Mouse (Mus musculus) CH12.LX (cell line): ENCODE results near the gene Ttc26. TPM values are rescaled to one million over a fixed set of nuclear protein-coding genes. Genes with fewer than 3 reads are reported as not detected.

Source experiments
- DNase-seq: peaks from one replicate; pipeline ENCODE4 v3.0.0-alpha.2; 2013; ENCODE audit errors: extremely low read depth
- H3K27ac ChIP-seq: 2 replicates; pipeline ENCODE4 v1.5.1; 2012; ENCODE audit warnings: low read depth, mild to moderate bottlenecking, control low read depth, moderate library complexity; ENCODE audit not compliant: insufficient read depth
- H3K27me3 ChIP-seq: replicated peaks from 2 replicates; pipeline ENCODE3; 2012; ENCODE audit warnings: inconsistent platforms
- H3K36me3 ChIP-seq, 2 experiments: replicated peaks in 1 of 2; 2 replicates each; pipeline versions ENCODE3 to v1.6.1; 2012; ENCODE audit warnings: inconsistent platforms in 1 of 2, low read length in 1 of 2, mild to moderate bottlenecking in 1 of 2, mixed read lengths in 1 of 2, moderate library complexity in 1 of 2; ENCODE audit not compliant: control insufficient read depth in 1 of 2, insufficient read depth in 1 of 2
- H3K4me1 ChIP-seq, 2 experiments: 2 replicates each; pipeline ENCODE4 v1.6.1; 2012; ENCODE audit warnings: inconsistent platforms in 1 of 2, moderate library complexity in 1 of 2; ENCODE audit not compliant: insufficient read depth in 2 of 2, control insufficient read depth in 1 of 2
- H3K4me2 ChIP-seq: 2 replicates; pipeline ENCODE4 v1.6.1; 2012; ENCODE audit warnings: low read depth, mild to moderate bottlenecking, control low read depth; ENCODE audit not compliant: poor library complexity, insufficient read depth, severe bottlenecking
- H3K4me3 ChIP-seq, 3 experiments: fragments of 150-350 bp in 1 of 3; sonication (generic) in 1 of 3; replicated peaks in 1 of 3; 2 replicates each; pipeline versions ENCODE3 to v1.5.1; 2011 to 2012; ENCODE audit warnings: low read depth in 2 of 3, low read length in 2 of 3, mild to moderate bottlenecking in 2 of 3, moderate library complexity in 2 of 3, control low read depth in 1 of 3, improper control_type of control experiment in 1 of 3, inconsistent platforms in 1 of 3, mixed read lengths in 1 of 3; ENCODE audit not compliant: poor library complexity in 1 of 3
- H3K79me2 ChIP-seq: replicated peaks from 2 replicates; pipeline ENCODE4 v1.6.1; 2012; ENCODE audit warnings: mild to moderate bottlenecking, moderate library complexity; ENCODE audit not compliant: control insufficient read depth, poor library complexity, insufficient read depth, severe bottlenecking; ENCODE audit errors: extremely low read depth
- H3K9ac ChIP-seq: 2 replicates; pipeline ENCODE4 v1.6.1; 2012; ENCODE audit warnings: low read depth, mild to moderate bottlenecking, control low read depth, moderate library complexity; ENCODE audit not compliant: insufficient read depth
- H3K9me3 ChIP-seq: replicated peaks from 2 replicates; pipeline ENCODE3; 2012; ENCODE audit warnings: low read length, inconsistent platforms, mixed read lengths
- CHD2 ChIP-seq: IDR thresholded peaks from 2 replicates; pipeline ENCODE4 v1.6.1; 2011; ENCODE audit warnings: low read length, improper control_type of control experiment
- E2F4 ChIP-seq: IDR thresholded peaks from 2 replicates; pipeline ENCODE4 v1.6.1; 2011; ENCODE audit warnings: low read depth, low read length, improper control_type of control experiment; ENCODE audit not compliant: insufficient replicate concordance
- EP300 ChIP-seq: IDR thresholded peaks from 2 replicates; pipeline ENCODE4 v1.6.1; 2011; ENCODE audit warnings: low read length, improper control_type of control experiment
- ETS1 ChIP-seq: conservative IDR thresholded peaks from 2 replicates; pipeline ENCODE4 v1.6.1; 2012; ENCODE audit warnings: low read depth, mild to moderate bottlenecking, inconsistent platforms, low read length, improper control_type of control experiment, moderate library complexity
- GABPA ChIP-seq: IDR thresholded peaks from 2 replicates; pipeline ENCODE4 v1.6.1; 2012; ENCODE audit warnings: low read depth, low read length, improper control_type of control experiment, inconsistent platforms; ENCODE audit not compliant: insufficient replicate concordance
- HCFC1 ChIP-seq: IDR thresholded peaks from 2 replicates; pipeline ENCODE4 v1.6.1; 2012; ENCODE audit warnings: low read depth, mild to moderate bottlenecking, inconsistent platforms, low read length, improper control_type of control experiment
- JUN ChIP-seq: IDR thresholded peaks from 2 replicates; pipeline ENCODE4 v1.6.1; 2011; ENCODE audit warnings: low read depth, mild to moderate bottlenecking, low read length, improper control_type of control experiment, moderate library complexity; ENCODE audit not compliant: insufficient read depth
- JUND ChIP-seq: conservative IDR thresholded peaks from 2 replicates; pipeline ENCODE4 v1.6.1; 2011; ENCODE audit warnings: low read depth, low read length, improper control_type of control experiment
- KAT2A ChIP-seq: IDR thresholded peaks from 2 replicates; pipeline ENCODE4 v1.6.1; 2012; ENCODE audit warnings: low read length, improper control_type of control experiment, inconsistent platforms; ENCODE audit not compliant: insufficient replicate concordance
- MAX ChIP-seq: IDR thresholded peaks from 2 replicates; pipeline ENCODE4 v1.6.1; 2011; ENCODE audit warnings: low read length, improper control_type of control experiment
- MXI1 ChIP-seq: IDR thresholded peaks from 2 replicates; pipeline ENCODE4 v1.6.1; 2011; ENCODE audit warnings: mild to moderate bottlenecking, low read depth, low read length, improper control_type of control experiment
- NELFE ChIP-seq: IDR thresholded peaks from 2 replicates; pipeline ENCODE4 v1.6.1; 2011; ENCODE audit warnings: low read depth, low read length, improper control_type of control experiment
- NRF1 ChIP-seq: IDR thresholded peaks from 2 replicates; pipeline ENCODE4 v1.6.1; 2014; ENCODE audit warnings: low read depth, mild to moderate bottlenecking, inconsistent platforms, low read length, improper control_type of control experiment, moderate library complexity
- POLR2AphosphoS2 ChIP-seq: IDR thresholded peaks from 2 replicates; pipeline ENCODE4 v1.6.1; 2011; ENCODE audit warnings: low read depth, low read length, improper control_type of control experiment
- SIN3A ChIP-seq: IDR thresholded peaks from 2 replicates; pipeline ENCODE4 v1.6.1; 2012; ENCODE audit warnings: low read length, improper control_type of control experiment, inconsistent platforms
- USF2 ChIP-seq: conservative IDR thresholded peaks from 2 replicates; pipeline ENCODE4 v1.6.1; 2011; ENCODE audit warnings: low read depth, low read length, improper control_type of control experiment
- dilution Hi-C: fragments of 300-500 bp; cut with MboI; formaldehyde crosslinking; loops from 2 replicates; pipeline ENCODE4 v1.14.3; 2020; ENCODE audit warnings: low sequenced_read_pairs; ENCODE audit not compliant: extremely low pct_unique_long_range_greater_than_20kb, extremely low pct_ligation_motif_present
- in situ Hi-C: fragments of 300-500 bp; cut with MboI; formaldehyde crosslinking; loops from 3 replicates; pipeline ENCODE4 v1.14.3; 2019; ENCODE audit warnings: low sequenced_read_pairs, low pct_ligation_motif_present, low pct_unique_long_range_greater_than_20kb, mixed read lengths
- polyA plus RNA-seq: library from polyadenylated mRNA; unstranded; fragments of >175 nt; gene quantifications from 2 replicates; pipeline ENCODE4 v1.2.1, GENCODE M21; 2012; ENCODE audit warnings: low read depth; ENCODE audit not compliant: insufficient read length
- total RNA-seq, 2 experiments: library from RNA; depleted of rRNA; stranded (reverse); fragments of 300-350 nt in 1 of 2; fragments of >200 nt in 1 of 2; gene quantifications; 2 replicates each; pipeline ENCODE4 v1.2.3; 2012 to 2014

Ttc26 gene
- total and polyA plus RNA-seq, 3 experiments = 1.7 to 2.3 (median 1.8) TPM

- in situ Hi-C loops (no loop called here), dilution Hi-C loops (no loop called here)
- H3K4me3 ChIP-seq = no peak overlapping the region
- no peak overlapping the region for H3K9ac ChIP-seq
- H3K4me2 ChIP-seq = no peak overlapping the region
- no peaks in the 10 kb centered on the region for H3K79me2 ChIP-seq
- H3K9me3 ChIP-seq = peaks cover 7% of the 10 kb centered on the region
- no peaks in the 10 kb centered on the region for H3K36me3 ChIP-seq
- H3K27ac ChIP-seq = no peak overlapping the region
- DNase-seq = no peak
- no peaks in the 10 kb centered on the region for H3K27me3 ChIP-seq
- peaks cover 3 to 7% of the 10 kb centered on the region in 2 experiments; a peak in 3 of 4 replicates for H3K4me1 ChIP-seq
- TF ChIP-seq NRF1 (no peak), MXI1 (no peak), SIN3A (no peak), EP300 (no peak), USF2 (no peak), GABPA (no peak), POLR2AphosphoS2 (no peak), ETS1 (no peak), KAT2A (no peak), MAX (no peak), JUND (no peak), CHD2 (no peak)
These were observed 17.9 kb upstream of the Ttc26 start for GRCm38 (mm10) chr6:38363370-38363769.

- in situ Hi-C loops (no loop called here), dilution Hi-C loops (no loop called here)
- Histone ChIP-seq H3K27ac (no peak overlapping the region), H3K27me3 (no peaks in the 10 kb centered on the region), H3K4me1 (peaks cover 3 to 6% of the 10 kb centered on the region in 2 experiments; a peak in 3 of 4 replicates)
- TF ChIP-seq POLR2AphosphoS2 (no peak), KAT2A (no peak), JUND (no peak), E2F4 (no peak), HCFC1 (no peak), NELFE (no peak), USF2 (no peak), GABPA (no peak), SIN3A (no peak), JUN (no peak)
- TF ChIP-seq, all 38 proteins: peak for 0
- Histone ChIP-seq H3K4me3 (no peak overlapping the region), H3K9ac (no peak overlapping the region), H3K79me2 (no peaks in the 10 kb centered on the region), H3K9me3 (peaks cover 7% of the 10 kb centered on the region), H3K36me3 (no peaks in the 10 kb centered on the region), H3K4me2 (no peak overlapping the region)
- DNase-seq = no peak
These were observed 17.1 kb upstream of the Ttc26 start for GRCm38 (mm10) chr6:38364121-38364520.
